Mouse (Mus musculus): Measurements from ENCODE around the gene Gm10134. TPM values are rescaled to one million over a fixed set of nuclear protein-coding genes. Genes with fewer than 3 reads are reported as not detected.
A peak's percentile ranks its signal among the peaks of the same experiment; 100 is the strongest.
"Not testable (repeated sequence)": the region's sequence is repeated elsewhere in the genome, so short reads cannot be mapped to it uniquely, and the experiment has no call there.

Gene Gm10134
- 1 to 10 TPM in 1 of 2 experiments, not detected in 1; 1.2 TPM for total RNA-seq (2021)
- long read RNA-seq, experiment 1 = 0 reads
- long read RNA-seq, experiment 2 = 0 reads

DNA sequence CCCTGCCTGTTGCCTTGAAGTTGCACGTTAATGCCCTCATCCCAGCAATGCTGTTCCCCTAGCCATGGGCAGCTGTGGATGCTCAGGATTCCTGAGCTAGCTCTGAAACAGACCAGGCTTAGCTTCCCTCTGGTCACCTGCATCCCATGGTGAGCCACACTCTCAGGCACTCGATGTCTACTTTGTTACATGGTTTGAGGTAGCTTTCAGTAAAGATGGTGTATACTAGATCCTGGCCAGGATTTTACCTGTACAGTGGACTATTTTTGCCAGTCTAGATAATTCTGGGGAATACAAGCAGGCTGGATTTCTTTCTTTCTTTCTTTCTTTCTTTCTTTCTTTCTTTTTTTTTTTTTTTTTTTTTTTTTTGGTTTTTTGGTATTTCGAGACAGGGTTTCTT lies at the start of gene Gm10134:
Gene Gm10134, plus strand, starts transcription at position 301 of the 400 bp plus-strand sequence.
- DNase-seq (ENCODE audit: low spot score in 2 of 2) = no peak
- H3K27ac ChIP-seq = no peak within 1 kb of the TSS
- no peak within 1 kb of the TSS for H3K4me3 ChIP-seq
- no peak for TF ChIP-seq CTCF (conservative IDR thresholded peaks at IDR 0.05)

DNA sequence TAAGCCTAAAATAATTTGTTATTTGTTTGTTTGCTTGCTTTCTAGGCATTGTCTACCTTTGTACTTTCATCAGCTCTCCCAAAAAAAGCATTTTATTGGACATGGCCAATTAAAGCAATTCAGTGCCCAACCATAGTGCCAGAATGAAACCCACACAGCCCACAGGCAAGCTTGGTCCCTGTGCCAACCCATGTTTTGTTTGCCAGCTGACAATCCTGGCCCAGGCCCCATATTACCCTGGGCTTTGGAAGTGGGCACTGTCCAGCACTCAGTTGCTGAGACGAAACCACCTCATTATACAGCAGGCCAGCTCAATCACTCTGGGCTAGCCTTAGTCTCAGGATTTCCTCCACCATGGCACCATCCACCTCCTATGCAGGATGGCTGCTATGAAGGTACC lies 49.3 kb upstream of the Gm10134 start:
- H3K27ac ChIP-seq = no peak overlapping the region
- no peak overlapping the region for H3K4me3 ChIP-seq
- no peak for TF ChIP-seq CTCF (conservative IDR thresholded peaks at IDR 0.05)
- DNase-seq (ENCODE audit: low spot score in 2 of 2) = no peak

DNA sequence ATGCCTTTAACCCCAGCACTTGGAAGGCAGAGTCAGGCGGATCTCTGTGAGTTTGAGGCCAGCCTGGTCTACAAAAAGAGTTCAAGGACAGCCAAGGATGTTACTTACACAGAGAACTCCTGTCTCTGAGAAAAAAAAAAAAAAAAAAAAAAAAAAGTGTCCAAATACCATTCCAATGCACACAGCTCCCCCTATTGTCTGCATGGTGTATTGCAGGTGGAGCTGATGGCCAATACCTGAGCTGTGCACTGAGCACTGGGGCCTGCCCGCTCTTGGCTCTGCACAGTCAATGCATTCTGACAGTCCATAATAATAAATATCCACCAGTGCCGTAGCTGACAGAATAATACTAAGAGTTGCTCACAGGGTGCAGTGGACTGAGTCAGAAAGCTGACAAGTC lies 42.0 kb upstream of the Gm10134 start:
- peak; percentile 93 for TF ChIP-seq CTCF (conservative IDR thresholded peaks at IDR 0.05)
- peak; percentile 49 to 76 for DNase-seq (ENCODE audit: low spot score in 2 of 2)
- Histone ChIP-seq H3K27ac (no peak overlapping the region), H3K4me3 (no peak overlapping the region)

DNA sequence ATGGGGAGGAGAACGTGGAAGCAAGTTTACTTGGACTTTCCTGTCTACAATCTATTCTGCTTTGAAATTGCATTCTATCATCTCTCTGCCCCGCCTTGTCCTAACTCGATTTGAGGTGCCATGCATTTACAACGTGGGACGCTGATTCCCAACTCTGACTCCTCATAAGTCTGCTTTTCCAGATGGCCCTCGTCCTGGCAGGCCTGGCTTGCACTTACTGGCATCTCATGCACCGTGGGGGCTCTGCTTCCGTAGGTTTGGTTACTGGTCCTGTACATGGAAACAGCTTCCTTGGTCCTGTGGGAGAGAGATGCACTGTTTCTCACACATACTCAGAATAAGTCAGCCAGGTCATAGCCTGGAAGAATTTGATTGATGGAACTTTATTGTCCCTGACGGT lies 41.0 kb upstream of the Gm10134 start:
- TF ChIP-seq CTCF (conservative IDR thresholded peaks at IDR 0.05) = no peak
- Histone ChIP-seq H3K27ac (no peak overlapping the region), H3K4me3 (no peak overlapping the region)
- no peak for DNase-seq (ENCODE audit: low spot score in 2 of 2)

DNA sequence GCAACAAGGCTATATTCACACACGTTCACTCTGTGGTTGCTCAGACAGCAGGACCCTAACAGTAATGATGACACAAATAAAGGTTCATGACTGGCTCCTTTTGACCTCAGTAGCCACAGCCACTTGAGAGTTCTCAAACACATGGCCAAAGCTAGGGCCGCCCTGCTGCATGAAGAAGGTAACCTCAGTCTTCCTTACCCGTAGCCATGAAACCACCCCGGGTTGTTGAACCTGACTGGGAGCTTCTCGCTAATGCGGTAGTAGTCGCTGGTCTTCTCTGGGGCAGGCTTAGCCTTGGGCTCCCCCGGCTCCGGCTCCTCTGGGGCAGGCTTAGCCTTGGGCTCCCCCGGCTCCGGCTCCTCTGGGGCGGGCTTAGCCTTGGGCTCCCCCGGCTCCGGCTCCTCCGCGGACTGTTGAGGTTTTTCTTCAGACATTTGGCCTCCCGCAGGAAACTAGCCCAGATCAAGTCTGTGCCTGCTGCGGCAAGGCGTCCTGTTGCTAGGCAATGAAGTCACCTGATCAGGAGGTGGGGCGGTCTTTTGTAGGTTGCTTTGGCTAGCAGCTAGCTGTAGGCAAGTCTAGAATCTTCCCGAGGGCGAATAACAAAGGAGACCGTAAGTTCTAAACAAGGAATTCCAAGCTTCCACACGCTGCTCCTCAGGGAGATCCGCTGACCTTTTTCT lies 39.9 kb upstream of the Gm10134 start, which contains the start of gene 1700007K13Rik:
Gene 1700007K13Rik, minus strand, starts transcription at position 497 of the 683 bp plus-strand sequence.
- H3K4me3 ChIP-seq = peak within 1 kb of the TSS; percentile 22
- DNase-seq (ENCODE audit: low spot score in 2 of 2) = peak; percentile 70 to 76
- TF ChIP-seq CTCF (conservative IDR thresholded peaks at IDR 0.05) = no peak
- peak within 1 kb of the TSS; percentile 6; the same call in 1 of the 2 replicates for H3K27ac ChIP-seq

DNA sequence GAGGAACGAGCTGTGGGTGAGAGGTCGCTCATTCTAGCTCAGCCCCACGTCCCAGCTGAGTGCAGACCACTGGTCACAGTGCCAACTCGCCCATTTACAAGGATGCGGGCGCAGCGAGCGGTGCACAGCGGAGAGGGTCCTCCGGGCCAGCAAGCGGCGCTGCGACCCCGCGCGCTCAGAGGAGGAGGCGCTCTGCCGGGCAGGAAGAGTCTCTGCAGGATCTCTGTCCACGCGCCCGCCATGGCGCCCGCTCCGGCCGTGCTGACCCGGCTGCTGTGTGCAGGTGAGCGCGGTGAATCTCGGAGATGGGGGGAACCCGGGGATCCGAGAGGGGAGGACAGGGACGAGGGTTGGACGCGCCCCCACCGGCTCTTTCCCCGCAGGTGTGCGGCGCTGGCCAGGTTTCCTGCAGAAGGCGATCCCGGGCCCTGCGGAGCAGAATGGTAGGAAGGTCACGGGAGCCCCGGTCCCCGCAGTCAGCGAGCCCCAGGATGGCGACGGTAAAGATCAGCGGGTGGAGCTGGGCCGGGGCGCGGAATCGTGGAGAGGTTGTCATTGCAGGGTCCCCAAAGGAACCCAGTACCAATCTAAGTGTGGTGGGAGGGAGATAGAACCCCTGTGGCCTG lies 37.9 kb upstream of the Gm10134 start, which contains the start of gene Mrps2:
Gene Mrps2, plus strand, starts transcription at position 207 of the 626 bp plus-strand sequence.
- peak within 1 kb of the TSS; percentile 93 for H3K27ac ChIP-seq
- peak within 1 kb of the TSS; percentile 93 for H3K4me3 ChIP-seq
- peak; percentile 79 to 90 for DNase-seq (ENCODE audit: low spot score in 2 of 2)
- peak; percentile 90 for TF ChIP-seq CTCF (conservative IDR thresholded peaks at IDR 0.05)

DNA sequence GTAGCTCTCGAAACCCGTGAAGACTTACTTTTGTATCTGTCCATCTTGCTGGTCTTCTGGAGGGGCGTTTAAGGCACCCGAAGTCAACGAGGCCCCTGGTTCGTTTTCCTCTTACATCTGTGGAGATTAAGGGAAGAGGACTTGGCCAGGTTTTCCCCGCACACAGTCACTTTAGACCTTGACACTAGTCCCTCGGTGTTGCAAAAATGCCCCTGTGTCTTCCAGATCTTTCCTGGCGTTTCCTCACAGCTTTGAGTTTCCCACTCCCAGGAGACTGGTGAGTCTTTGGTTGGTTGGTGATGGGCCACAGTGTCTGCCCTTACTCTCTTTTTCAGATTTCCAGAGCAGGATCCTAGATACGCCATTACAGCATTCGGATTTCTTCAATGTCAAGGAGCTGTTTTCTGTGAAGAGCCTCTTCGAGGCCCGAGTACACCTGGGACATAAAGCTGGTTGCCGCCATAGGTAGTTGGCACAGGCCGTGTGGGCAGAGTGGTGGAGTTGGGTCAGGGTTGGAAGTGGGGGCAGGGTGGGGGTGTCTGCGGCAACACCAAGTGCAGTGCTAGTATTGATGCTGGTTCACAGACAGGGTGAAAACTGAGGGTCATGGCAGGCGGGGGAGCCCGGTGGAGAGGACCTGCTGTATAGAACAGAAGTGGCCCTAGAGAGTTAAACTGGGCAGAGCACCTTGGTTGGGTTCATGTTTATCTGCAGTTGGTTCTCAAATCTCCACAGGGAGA lies 37.2 kb upstream of the Gm10134 start:
- Histone ChIP-seq H3K4me3 (peak overlapping the region; percentile 93), H3K27ac (peak overlapping the region; percentile 93)
- no peak for TF ChIP-seq CTCF (conservative IDR thresholded peaks at IDR 0.05)
- DNase-seq (ENCODE audit: low spot score in 2 of 2) = no peak

DNA sequence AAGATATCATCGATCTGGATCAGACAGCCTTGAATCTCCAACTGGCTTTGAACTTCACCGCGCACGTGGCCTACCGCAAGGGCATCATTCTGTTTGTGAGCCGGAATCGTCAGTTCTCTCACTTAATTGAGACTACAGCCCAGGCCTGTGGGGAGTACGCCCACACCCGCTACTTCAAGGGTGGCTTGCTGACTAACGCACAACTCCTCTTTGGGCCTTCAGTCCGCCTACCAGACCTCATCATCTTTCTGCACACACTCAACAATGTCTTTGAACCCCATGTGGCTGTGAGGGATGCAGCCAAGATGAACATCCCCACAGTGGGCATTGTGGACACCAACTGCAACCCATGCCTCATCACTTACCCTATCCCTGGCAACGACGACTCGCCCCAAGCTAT lies 36.4 kb upstream of the Gm10134 start:
- TF ChIP-seq CTCF (conservative IDR thresholded peaks at IDR 0.05) = no peak

DNA sequence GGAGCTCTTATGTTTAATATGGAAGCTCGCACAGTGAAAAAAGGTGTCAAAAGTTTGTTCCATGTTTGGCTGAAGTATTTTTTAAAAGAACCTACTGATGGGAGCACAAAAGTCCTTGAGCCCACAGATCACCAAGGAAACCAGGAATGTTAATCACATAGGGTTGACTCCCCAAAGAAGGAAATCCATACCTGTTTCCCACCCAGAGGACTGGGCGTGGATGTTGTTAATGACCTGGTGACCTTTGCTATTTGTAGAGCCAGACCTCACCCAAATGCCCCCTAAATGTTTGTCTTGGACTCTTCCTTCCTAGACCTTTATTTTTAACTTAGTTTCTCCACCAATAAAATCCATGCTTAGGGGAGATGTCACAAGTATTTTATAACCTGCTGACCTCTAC lies 35.3 kb upstream of the Gm10134 start:
- Histone ChIP-seq H3K27ac (no peak overlapping the region), H3K4me3 (no peak overlapping the region)
- TF ChIP-seq CTCF (conservative IDR thresholded peaks at IDR 0.05) = no peak
- no peak for DNase-seq (ENCODE audit: low spot score in 2 of 2)

More for the DNA sequence above, 36.4 kb upstream of the Gm10134 start:
- no peak overlapping the region for H3K27ac ChIP-seq
- H3K4me3 ChIP-seq = no peak overlapping the region
- DNase-seq (ENCODE audit: low spot score in 2 of 2) = no peak

DNA sequence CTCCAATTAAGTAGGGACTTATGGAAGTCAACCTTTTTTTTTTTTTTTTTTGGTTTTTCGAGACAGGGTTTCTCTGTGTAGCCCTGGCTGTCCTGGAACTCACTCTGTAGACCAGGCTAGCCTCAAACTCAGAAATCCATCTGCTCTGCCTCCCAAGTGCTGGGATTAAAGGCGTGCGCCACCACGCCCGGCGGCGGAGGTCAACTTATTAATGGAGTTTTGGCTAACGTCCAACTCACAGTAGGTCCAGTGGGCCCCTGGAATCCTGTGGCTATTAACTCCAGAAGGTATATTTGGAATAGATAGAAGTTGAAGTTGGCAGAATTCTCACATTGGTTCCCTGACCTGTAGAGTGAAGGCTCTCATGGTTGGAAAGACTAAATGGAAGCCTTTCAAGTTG lies 33.9 kb upstream of the Gm10134 start:
- not testable (repeated sequence) for H3K27ac ChIP-seq; H3K4me3 ChIP-seq; DNase-seq (ENCODE audit: low spot score in 2 of 2)

DNA sequence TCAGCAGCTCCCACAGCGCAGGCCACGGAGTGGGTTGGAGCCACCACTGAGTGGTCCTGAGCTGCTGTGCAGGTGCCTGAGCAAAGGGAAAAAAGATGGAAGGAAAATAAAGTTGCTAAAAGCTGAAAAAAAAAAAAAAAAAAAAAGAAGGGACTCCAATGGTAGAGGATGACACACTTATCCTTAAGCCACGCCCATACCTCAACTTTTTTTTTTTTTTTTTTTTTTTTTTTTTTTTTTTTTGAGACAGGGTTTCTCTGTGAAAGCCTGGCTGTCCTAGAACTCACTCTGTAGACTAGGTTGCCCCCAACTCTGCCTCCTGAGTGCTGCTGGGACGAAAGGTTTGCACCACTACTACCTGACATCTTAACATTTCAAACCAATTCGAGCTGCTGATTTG lies 27.9 kb upstream of the Gm10134 start:
- not testable (repeated sequence) for H3K4me3 ChIP-seq; H3K27ac ChIP-seq; DNase-seq (ENCODE audit: low spot score in 2 of 2)

DNA sequence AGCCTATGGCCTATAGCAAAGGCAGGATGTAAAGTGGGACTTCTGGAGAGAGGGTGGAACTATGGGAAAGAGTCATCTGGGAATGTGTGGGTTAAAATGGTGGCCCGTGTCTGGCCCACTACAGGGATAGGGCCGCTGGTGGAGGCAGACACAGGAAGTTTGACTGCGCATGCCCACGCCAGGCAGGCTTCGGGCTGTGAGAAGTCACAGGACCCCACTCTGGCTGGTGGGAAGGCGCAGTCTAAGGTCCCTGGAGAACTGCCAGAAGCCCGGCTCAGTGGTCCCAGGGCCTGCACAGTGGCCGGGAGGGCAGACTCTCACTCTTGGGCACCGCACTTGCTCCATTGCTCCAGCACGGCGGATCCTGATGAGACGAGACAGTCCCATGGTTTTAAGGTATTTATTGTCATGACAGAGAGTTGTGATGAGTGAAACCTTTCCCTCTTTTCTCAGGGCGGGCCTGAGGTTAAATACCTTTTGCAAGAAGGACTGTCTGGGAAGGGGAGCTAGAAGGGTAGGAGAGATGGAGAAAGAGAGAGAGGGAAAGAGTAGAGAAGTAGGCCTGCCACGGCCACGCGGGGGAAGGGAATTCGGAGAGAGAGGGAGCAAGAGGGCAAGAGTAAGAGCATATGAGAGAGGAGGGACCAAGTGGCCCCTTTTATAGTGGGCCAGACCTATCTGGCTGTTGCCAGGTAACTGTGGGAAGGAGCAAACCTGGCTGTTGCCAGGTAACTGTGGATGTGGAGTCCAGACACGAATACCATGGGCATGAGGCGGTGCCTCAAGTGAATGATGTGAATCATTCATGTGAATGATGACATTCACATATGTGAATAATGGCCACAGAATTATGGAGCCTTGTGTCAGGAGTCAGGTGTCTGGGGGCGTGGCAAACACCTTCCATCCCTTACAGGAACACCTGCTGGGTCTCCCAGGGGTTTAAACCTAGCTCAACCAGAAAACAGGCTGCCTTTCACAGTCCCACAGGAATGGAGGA lies 26.4 kb upstream of the Gm10134 start:
- TF ChIP-seq CTCF (conservative IDR thresholded peaks at IDR 0.05) = no peak
- no peak overlapping the region for H3K4me3 ChIP-seq
- no peak overlapping the region for H3K27ac ChIP-seq
- DNase-seq (ENCODE audit: low spot score in 2 of 2) = no peak
